Comparison of ENCODE assay signal across 8 mouse cellular contexts in genomic region chr9:114527085-114527484, GRCm38 (mm10). TPM values are rescaled to one million over a fixed set of nuclear protein-coding genes. Genes with fewer than 3 reads are reported as not detected.
DNase-seq lines count a peak whose midpoint lies in the region; ATAC-seq and TF ChIP-seq lines count a peak whose summit lies in the region.

No protein-coding gene starts in this region.

- 6% methylated on average over 16 of the region's 16 CpGs for WGBS in lung, embryonic 14.5 days
- 7% methylated on average over 16 of the region's 16 CpGs for WGBS in small intestine, adult 2 months

- peak overlapping the region; percentile 16; the same call in 1 of the 2 replicates for H3K4me3 ChIP-seq in lung, embryonic 14.5 days (ENCODE audit: low read depth, low read length)
- H3K4me3 ChIP-seq in small intestine, adult 2 months (ENCODE audit: low read depth, low read length), result peak overlapping the region; percentile 61

- no peaks in the 10 kb centered on the region for H3K9me3 ChIP-seq in lung, embryonic 14.5 days (ENCODE audit: low read depth, low read length)

- no peak for TF ChIP-seq CTCF in brain, embryonic 14.5 days (IDR thresholded peaks at IDR 0.05; ENCODE audit: borderline replicate concordance, extremely low read depth, insufficient read depth, insufficient read length)
- TF ChIP-seq CTCF in lung, embryonic 14.5 days (IDR thresholded peaks at IDR 0.05; ENCODE audit: low read depth), result 0 out of 2 replicates have a peak, but pooled peaks have one; percentile 5
- no peak for TF ChIP-seq CTCF in small intestine, adult 2 months (IDR thresholded peaks at IDR 0.05; ENCODE audit: extremely low read depth, insufficient read length, insufficient replicate concordance, low read depth, low read length)

- peak; percentile 86 for DNase-seq in ES-CJ7 (ENCODE audit: low read depth, low spot score)
- peak; percentile 70 for DNase-seq in brain, embryonic 14.5 days (ENCODE audit: low read depth)
- DNase-seq in heart, adult 8-10 months (ENCODE audit: low spot score), result peak; percentile 51
- DNase-seq in kidney, adult 11 months, result peak; percentile 35
- peak; percentile 86 for DNase-seq in lung, embryonic 14.5 days
- no peak for DNase-seq in right cerebral cortex, adult 18-20 months

- no peak for TF ChIP-seq POLR2A in brain, embryonic 14.5 days (IDR thresholded peaks at IDR 0.05; ENCODE audit: borderline replicate concordance, extremely low read depth, insufficient read depth, insufficient read length, poor library complexity, severe bottlenecking)
- TF ChIP-seq POLR2A in small intestine, adult 2 months (IDR thresholded peaks at IDR 0.05; ENCODE audit: low read depth, low read length), result no peak

- ATAC-seq in lung, embryonic 14.5 days (ENCODE audit: insufficient read depth), result peak; percentile 41; the same call in 1 of the 2 replicates
- no peak for ATAC-seq in erythroid progenitor cell, adult 5-6 weeks (replicated peaks; ENCODE audit: low FRiP score, poor library complexity, severe bottlenecking)

- peak overlapping the region; percentile 56 for H3K4me2 ChIP-seq in lung, embryonic 14.5 days

- H3K27ac ChIP-seq in lung, embryonic 14.5 days (ENCODE audit: low read depth), result peak overlapping the region; percentile 77
- no peak overlapping the region for H3K27ac ChIP-seq in small intestine, adult 2 months (ENCODE audit: insufficient read depth, low read depth, low read length)

- peaks cover 32% of the 10 kb centered on the region for H3K4me1 ChIP-seq in lung, embryonic 14.5 days (ENCODE audit: insufficient read depth)
- peaks cover 8% of the 10 kb centered on the region for H3K4me1 ChIP-seq in small intestine, adult 2 months (ENCODE audit: control insufficient read depth, insufficient read depth, insufficient read length, low read length)

- H3K9ac ChIP-seq in lung, embryonic 14.5 days, result peak overlapping the region; percentile 26; the same call in 1 of the 2 replicates

- no peaks in the 10 kb centered on the region for H3K36me3 ChIP-seq in lung, embryonic 14.5 days (ENCODE audit: insufficient read depth)
- H3K36me3 ChIP-seq in small intestine, adult 2 months (ENCODE audit: control insufficient read depth, insufficient read depth, low read length), result no peaks in the 10 kb centered on the region

- no peaks in the 10 kb centered on the region for H3K27me3 ChIP-seq in lung, embryonic 14.5 days (ENCODE audit: insufficient read depth, low read length)
- H3K27me3 ChIP-seq in small intestine, adult 2 months (ENCODE audit: control insufficient read depth, insufficient read depth, low read length), result no peaks in the 10 kb centered on the region

RNA-seq across cellular contexts. Expression of gene C130032M10Rik, which starts 11.6 kb away (rescaled TPM):
- not detected in 2 replicates for polyA plus RNA-seq in brain, embryonic 14.5 days (2012; rRNA removed)
- total RNA-seq in heart, adult 8-10 months (2022), result not detected
- 0.27 TPM in 1 of 2 replicates, not detected in the other for polyA plus RNA-seq in lung, embryonic 14.5 days (2014; fragmentation: Nextera tagmentation; extraction: Ambion mirVana)
- polyA plus RNA-seq in small intestine, adult 2 months (2012; rRNA removed), result not detected in 2 replicates
- not detected in 2 replicates for total RNA-seq in erythroid progenitor cell, adult 5-6 weeks (2015; ENCODE audit: low replicate concordance)
- total RNA-seq in erythroid progenitor cell, adult 5-6 weeks (2017; ENCODE audit: low replicate concordance), result not detected in 2 replicates

RNA-seq across cellular contexts. Expression of gene Ccr4, which starts 22.4 kb away (rescaled TPM):
- polyA plus RNA-seq in brain, embryonic 14.5 days (2012; rRNA removed), result 0.05 TPM in 1 of 2 replicates, not detected in the other
- not detected for total RNA-seq in heart, adult 8-10 months (2022)
- not detected in 2 replicates for polyA plus RNA-seq in lung, embryonic 14.5 days (2014; fragmentation: Nextera tagmentation; extraction: Ambion mirVana)
- 0.60 and 1.1 TPM in 2 replicates for polyA plus RNA-seq in small intestine, adult 2 months (2012; rRNA removed)
- total RNA-seq in erythroid progenitor cell, adult 5-6 weeks (2015; ENCODE audit: low replicate concordance), result 2.5 TPM in 1 of 2 replicates, not detected in the other
- 0.39 TPM in 1 of 2 replicates, not detected in the other for total RNA-seq in erythroid progenitor cell, adult 5-6 weeks (2017; ENCODE audit: low replicate concordance)

RNA-seq across cellular contexts. Expression of gene Trim71, which starts 37.1 kb away (rescaled TPM):
- polyA plus RNA-seq in brain, embryonic 14.5 days (2012; rRNA removed), result 0.13 and 0.31 TPM in 2 replicates
- not detected for total RNA-seq in heart, adult 8-10 months (2022)
- 1.4 and 1.5 TPM in 2 replicates for polyA plus RNA-seq in lung, embryonic 14.5 days (2014; fragmentation: Nextera tagmentation; extraction: Ambion mirVana)
- polyA plus RNA-seq in small intestine, adult 2 months (2012; rRNA removed), result not detected in 2 replicates
- not detected in 2 replicates for total RNA-seq in erythroid progenitor cell, adult 5-6 weeks (2015; ENCODE audit: low replicate concordance)
- total RNA-seq in erythroid progenitor cell, adult 5-6 weeks (2017; ENCODE audit: low replicate concordance), result not detected in 2 replicates
